Mouse (Mus musculus): ENCODE data around the gene Prrt1.

The Prrt1 gene

DNA sequence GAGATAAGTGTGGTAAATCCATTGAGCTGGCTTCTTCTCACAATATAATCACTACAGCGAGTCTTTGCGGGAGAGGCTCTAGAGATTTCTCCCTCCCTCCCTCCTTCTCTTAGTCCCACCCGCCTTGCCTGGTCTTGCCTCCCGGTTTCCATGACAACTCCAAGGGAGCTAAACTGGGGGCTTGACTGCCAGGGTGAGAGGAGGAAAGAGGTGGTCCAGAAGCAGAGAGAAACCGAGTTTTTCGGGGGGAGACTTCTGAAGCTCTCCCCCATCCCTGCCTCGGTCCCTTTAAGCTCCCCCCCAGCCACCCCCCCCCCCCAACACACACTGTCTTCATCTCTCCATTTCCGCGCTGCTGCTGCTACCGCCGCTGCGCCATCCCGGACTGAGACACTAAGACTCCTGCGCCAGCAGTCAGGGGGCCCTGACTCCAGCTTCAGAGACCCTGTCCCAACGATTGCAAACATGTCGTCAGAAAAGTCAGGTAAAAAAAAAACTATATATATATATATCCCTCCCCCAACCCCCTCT lies at the start of gene Prrt1:
Prrt1 (plus strand) TSS at position 313 of the 531 bp plus-strand sequence.
- DNase-seq (ENCODE audit: low read depth in 1 of 2, low spot score in 2 of 2): no peak

DNA sequence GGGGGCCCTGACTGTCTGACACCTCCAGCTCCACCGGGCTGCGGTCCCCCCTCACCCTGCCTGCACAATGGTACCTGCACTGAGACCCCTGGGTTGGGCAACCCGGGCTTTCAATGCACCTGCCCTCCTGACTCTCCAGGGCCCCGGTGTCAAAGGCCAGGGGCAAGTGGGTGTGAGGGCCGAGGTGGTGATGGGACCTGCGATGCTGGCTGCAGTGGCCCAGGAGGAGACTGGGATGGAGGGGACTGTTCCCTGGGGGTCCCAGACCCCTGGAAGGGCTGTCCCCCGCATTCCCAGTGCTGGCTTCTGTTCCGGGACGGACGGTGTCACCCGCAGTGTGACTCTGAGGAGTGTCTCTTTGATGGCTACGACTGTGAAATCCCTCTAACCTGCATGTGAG lies 46.8 kb upstream of the Prrt1 start:
- no peak for DNase-seq (ENCODE audit: low read depth in 1 of 2, low spot score in 2 of 2)

DNA sequence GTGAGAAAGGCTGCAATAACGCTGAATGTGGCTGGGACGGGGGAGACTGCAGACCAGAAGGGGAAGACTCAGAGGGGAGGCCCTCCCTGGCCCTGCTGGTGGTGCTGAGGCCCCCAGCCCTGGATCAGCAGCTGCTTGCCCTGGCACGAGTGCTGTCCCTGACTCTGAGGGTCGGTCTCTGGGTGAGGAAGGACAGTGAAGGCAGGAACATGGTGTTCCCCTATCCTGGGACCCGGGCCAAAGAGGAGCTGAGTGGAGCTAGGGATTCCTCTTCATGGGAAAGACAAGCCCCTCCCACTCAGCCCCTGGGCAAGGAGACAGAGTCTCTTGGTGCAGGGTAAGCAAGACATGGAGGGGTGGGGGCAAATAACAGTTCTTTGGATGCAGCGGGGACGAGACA lies 45.9 kb upstream of the Prrt1 start:
- DNase-seq (ENCODE audit: low read depth in 1 of 2, low spot score in 2 of 2): no peak

DNA sequence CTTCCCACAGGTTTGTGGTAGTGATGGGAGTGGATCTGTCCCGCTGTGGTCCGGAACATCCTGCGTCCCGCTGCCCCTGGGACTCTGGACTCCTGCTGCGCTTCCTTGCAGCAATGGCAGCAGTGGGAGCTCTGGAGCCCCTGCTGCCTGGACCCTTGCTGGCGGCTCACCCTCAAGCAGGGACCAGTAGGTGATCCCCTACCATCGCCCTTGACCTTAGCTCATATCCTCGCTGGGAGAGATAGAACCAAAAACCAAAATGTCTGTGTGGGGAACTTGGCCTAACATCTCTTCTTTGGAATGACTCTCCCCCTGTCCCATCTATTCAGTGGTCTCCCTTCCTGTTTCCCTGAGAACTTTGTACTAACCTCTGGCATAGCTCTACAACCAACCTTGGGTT lies 45.5 kb upstream of the Prrt1 start:
- DNase-seq (ENCODE audit: low read depth in 1 of 2, low spot score in 2 of 2): no peak

DNA sequence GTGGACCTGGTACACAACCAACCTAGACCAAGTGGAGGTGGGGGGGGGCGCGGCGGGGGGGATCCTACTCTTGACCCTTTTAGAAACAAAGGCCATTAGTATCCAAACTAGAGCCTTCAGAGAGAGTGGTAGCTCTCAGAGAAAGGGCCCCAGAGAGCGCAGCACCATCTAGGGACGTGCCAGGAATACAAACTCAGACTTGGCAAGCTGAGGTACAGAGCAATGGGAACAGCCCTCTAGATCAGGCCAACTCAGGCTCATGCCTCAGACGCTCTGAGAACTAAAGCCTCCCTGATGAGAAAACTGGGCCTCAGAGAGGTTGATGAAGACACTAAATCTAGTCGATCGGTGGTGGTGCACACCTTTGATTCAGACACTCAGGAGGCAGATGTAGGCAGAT lies 44.2 kb upstream of the Prrt1 start:
- DNase-seq (ENCODE audit: low read depth in 1 of 2, low spot score in 2 of 2): no peak

DNA sequence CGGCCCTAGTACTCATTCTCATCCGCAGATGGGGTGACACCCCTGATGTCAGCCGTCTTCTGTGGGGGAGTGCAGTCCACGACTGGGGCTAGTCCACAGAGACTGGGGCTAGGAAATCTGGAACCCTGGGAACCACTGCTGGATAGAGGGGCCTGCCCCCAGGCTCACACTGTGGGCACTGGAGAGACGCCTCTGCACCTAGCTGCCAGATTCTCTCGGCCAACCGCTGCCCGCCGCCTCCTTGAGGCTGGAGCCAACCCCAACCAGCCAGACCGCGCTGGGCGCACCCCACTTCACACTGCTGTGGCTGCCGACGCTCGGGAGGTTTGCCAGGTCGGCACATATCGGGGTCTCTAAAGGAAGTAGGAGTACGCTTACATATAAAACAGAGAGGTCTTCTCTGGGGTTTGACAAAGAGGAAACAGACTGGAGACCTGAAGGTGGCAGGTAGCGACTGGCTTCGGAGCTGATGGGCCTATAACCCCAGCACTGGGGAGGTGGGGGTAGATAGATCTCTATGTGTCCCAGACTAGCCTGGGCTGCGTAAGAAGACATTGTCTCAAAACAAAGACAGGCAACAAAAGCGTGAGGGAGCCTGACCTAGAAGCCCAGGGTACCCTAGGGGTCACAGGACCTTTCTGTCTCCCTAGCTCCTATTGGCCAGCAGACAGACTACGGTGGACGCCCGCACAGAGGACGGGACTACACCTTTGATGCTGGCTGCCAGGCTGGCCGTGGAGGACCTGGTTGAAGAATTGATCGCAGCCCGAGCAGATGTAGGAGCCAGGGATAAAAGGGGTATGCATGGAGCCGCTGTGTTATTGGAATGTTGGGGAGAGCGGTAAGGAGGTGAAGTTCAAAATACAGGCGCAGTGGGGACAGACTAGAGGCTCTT lies 43.2 kb upstream of the Prrt1 start:
- DNase-seq (ENCODE audit: low read depth in 1 of 2, low spot score in 2 of 2): no peak

DNA sequence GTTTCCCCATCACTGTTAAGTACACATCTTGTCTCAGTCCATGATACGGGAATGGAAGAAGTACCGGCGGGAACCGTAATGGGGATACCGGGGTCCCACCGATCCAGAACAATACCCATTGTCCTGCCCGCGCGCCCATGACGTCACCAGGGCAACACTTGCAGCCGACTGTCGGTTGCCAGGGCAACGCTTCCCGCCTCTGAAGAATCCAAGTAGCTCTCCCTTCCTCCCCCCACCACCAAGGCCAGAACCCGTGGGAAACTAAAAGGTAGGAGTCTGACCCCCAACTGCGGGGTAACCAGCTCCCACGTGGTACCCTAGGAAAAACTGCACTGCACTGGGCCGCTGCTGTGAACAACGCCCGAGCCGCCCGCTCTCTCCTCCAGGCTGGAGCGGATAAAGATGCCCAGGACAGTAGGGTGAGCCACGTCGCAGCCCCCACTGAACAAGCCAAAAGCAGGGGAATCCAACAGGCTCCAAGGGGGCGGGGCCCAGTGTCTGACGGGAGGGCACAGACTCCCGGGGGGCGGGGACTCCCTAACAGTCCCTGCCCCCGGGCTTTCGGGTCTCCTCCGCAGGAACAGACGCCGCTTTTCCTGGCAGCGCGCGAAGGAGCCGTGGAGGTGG lies 42.4 kb upstream of the Prrt1 start:
- peak in 1 of 2 experiments; percentile 48 for DNase-seq (ENCODE audit: low read depth in 1 of 2, low spot score in 2 of 2)

DNA sequence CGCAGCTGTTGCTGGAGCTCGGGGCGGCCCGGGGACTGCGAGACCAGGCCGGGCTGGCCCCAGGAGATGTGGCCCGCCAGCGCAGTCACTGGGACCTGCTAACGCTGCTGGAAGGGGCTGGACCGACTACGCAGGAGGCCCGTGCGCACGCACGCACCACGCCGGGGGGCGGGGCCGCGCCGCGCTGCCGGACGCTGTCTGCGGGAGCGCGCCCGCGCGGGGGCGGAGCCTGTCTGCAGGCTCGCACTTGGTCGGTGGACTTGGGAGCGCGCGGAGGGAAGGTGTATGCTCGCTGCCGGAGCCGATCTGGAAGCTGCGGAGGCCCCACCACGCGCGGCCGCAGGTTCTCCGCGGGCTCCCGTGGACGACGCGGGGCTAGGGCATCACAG lies 41.9 kb upstream of the Prrt1 start:
- peak; percentile 87 to 94 for DNase-seq (ENCODE audit: low read depth in 1 of 2, low spot score in 2 of 2)

DNA sequence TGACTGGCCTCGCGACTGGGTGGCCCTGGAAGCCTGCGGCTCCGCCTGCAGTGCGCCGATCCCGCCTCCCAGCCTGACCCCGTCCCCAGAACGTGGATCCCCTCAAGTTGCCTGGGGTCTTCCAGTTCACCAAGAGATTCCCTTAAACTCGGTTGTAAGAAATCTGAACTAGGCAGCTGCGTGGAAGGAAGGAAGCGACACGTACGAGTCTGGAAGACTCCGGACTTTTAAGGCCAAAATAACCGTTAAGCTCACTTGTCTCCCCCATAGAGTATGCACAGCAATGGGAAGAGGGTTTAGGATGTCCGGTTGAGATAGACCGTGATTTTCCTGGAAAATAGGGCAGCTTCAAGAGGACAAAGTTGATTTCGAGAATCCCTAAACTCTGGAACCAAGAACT lies 41.5 kb upstream of the Prrt1 start:
- no peak for DNase-seq (ENCODE audit: low read depth in 1 of 2, low spot score in 2 of 2)

DNA sequence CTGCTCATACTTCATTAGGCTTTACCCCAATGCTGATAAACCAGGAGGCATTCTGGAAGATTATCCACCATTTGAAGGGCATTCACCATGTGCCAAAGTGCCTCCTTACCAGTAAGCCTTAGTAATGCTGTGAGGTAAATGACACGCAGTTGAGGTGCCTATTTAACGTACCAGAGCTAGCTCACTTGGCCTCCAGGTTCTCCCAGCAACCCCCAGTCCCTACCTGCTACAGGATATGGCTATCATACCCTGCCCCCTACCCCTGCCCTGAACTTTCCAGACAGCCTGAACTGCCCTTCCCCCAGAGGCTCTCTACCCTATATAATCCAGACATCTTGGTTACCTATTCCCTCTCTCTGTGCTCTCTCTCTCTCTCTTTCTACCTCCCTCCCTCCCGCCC lies 40.6 kb upstream of the Prrt1 start:
- no peak for DNase-seq (ENCODE audit: low read depth in 1 of 2, low spot score in 2 of 2)

DNA sequence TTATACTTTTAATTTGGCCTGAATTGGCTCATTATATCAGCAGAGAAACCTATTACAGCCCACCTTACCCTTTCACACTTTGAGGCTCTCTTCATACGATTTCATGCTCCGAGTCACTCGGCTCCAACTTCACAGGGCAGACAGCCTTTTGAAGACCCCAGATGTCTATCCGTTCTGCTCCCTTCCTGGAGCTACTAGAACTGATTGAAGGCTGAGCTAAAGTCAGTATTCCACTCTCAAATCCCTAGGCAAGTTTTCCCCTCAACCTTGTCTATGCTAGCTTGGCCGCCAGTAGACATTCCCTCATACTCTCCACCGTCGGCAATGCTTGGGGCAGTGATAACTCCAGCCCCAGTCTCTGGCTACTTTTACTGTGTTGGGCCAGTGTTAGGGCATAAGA lies 40.1 kb upstream of the Prrt1 start:
- no peak for DNase-seq (ENCODE audit: low read depth in 1 of 2, low spot score in 2 of 2)

DNA sequence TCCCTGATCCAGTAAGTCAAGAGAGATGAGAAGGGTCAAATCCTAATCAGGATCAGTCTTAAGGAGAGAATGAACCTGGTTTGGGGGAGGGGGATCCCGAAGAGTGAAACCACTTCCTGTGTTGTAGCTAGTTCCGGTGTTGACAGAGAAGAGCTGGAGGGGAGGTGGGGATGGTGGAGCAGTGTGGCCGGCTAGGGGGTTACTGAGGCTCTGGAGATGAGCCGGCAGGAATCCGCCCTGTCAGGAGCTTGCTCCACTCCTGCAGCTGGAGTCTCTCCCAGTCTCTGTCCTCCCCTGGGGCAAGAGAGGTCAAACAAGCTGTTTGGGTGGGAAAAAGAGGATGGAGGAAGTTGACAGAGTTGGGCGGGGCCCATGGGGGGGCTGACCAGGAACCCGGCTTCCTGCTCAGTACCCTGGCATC lies 39.6 kb upstream of the Prrt1 start, which contains the start of gene Gpsm3:
Gpsm3 (plus strand) TSS at position 126 of the 421 bp plus-strand sequence.
- DNase-seq (ENCODE audit: low read depth in 1 of 2, low spot score in 2 of 2): no peak

DNA sequence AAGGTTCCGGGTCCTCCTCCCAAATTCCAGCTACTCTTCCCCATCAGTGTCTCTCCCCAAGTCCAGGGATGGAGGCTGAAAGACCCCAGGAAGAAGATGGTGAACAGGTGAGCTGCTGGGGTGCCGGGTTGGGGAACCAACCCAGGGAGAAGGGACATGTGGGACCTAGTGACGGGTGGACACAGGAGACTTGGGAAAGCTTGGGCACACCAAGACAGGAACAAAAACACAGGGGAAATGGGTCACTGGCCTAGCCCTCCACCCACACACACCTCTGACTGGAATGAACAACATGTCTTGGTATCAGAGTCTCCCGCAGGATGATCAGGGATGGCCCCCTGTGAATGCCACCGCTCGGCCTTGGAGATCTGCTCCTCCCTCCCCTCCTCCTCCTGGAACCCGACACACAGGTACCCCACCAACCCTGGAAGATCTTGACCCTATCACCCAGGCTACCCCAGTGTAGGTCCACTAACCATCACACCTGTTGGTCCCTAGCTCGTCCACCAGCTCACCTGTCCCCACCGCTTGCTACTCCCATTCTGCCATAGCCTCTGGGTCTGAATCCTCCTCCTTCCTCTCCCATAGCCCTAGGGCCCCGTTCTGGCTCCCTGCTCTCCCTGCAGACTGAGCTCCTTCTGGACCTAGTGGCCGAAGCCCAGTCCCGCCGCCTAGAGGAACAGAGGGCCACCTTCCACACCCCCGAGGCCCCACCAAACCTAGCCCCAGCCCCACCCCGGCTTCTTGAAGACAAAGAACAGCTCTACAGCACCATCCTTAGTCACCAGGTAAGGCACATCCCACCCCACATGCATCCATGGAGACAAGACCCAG lies 39.0 kb upstream of the Prrt1 start:
- no peak for DNase-seq (ENCODE audit: low read depth in 1 of 2, low spot score in 2 of 2)

DNA sequence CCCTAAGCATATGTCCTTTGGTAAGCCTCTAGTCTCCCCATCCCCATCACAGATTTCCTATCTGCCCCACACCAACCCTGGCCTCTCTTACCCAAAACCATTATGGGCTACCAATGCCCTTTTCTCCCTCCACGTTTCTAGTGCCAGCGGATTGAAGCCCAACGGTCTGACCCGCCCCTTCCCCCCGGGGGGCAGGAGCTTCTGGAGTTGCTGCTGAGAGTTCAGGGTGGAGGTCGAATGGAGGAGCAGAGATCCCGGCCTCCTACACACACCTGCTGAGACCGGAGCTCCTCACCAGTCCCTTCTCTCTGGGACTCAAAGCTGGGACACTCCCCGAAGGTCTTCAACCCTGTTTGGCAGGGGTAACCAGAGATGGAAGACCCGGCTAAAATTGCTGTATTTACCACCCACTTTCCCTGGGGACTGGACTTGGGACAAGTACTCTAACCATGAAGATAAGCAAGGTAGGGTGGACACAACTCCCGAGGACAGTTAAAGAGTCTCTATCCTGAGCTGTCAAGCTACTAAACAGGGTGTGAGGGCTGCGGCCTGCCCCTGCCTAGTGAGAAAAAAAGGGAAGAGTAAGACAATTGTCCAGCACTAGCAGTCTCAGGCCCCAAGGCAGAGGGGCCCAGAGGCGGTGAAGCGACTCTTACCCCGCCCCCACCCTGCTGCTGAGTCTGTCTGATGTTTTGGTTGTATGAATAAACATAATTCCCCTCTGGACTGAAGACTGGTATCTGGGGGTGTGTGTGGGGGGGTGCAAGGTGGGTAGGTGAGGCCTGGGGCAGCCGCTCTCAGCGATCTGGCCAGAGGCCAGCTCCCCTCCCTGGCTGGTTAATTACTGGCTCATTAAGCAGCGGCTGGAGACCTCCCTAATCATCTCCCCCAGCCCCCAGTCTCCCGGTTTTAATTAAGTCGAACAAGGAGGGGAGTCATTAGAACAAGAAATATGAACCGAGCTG lies 38.0 kb upstream of the Prrt1 start, which contains the start of gene Pbx2:
Pbx2 (plus strand) TSS at position 238 of the 965 bp plus-strand sequence.
- DNase-seq (ENCODE audit: low read depth in 1 of 2, low spot score in 2 of 2): no peak

DNA sequence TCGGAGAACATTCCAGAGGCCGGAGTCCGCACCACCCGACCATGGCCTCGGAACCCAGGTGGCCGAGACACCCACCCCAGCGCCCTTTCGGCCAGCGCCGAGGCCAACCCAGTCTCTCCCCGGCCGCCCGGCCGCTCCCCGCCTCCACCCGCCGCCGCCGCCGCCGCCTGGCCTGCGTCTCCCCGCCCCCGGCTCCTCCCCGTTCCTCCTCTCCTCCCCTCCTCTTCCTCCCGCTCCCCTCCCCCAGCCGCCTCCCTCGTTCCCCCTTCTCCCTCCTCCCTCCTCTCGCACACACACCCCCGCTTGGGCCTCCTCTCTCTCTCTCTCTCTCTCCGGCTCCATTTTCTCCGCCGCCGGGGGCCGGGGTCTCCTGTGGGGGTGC lies 37.3 kb upstream of the Prrt1 start:
- DNase-seq (ENCODE audit: low read depth in 1 of 2, low spot score in 2 of 2): no peak

DNA sequence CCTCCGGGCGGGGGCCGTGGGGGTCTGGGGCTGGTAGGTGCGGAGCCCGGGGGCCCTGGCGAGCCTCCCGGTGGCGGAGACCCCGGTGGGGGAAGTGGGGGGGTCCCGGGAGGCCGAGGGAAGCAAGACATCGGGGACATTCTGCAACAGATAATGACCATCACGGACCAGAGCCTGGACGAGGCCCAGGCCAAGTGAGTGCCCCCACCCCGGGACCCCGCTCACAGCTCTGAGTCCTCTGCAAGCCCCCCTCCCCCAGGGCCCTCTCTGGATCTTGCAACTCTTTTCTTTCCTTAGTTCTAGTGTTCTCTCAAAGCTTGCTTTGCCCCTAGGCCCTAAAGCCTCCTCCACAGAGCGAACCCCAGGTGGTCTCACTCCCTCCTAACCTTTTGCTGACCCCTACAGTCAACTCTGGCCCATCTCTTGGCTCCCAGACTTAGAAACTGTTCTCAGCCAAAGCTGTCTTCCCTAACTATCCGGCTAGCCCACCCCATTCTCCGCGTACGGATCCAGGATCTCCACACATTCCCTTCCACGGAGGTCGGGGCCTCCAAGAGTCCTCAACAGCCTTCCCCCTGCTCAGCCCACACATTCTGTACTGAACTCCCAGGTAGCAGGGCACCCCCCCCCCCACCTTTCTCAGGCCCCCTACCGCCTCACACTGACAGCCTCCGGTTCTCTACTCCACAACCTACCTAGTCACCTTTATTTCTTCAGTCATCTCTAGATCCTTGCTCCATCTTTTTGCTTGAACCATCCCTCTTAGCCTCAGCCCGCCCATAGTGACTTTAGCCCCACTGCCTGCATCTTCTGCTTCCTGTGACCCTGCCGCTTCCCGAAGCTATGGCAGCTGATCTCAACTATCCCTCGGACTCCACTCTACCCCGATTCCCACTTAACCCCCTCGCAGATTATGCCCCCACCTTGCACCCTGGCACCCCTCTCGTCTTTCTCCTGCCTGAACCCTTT lies 36.5 kb upstream of the Prrt1 start:
- no peak for DNase-seq (ENCODE audit: low read depth in 1 of 2, low spot score in 2 of 2)

DNA sequence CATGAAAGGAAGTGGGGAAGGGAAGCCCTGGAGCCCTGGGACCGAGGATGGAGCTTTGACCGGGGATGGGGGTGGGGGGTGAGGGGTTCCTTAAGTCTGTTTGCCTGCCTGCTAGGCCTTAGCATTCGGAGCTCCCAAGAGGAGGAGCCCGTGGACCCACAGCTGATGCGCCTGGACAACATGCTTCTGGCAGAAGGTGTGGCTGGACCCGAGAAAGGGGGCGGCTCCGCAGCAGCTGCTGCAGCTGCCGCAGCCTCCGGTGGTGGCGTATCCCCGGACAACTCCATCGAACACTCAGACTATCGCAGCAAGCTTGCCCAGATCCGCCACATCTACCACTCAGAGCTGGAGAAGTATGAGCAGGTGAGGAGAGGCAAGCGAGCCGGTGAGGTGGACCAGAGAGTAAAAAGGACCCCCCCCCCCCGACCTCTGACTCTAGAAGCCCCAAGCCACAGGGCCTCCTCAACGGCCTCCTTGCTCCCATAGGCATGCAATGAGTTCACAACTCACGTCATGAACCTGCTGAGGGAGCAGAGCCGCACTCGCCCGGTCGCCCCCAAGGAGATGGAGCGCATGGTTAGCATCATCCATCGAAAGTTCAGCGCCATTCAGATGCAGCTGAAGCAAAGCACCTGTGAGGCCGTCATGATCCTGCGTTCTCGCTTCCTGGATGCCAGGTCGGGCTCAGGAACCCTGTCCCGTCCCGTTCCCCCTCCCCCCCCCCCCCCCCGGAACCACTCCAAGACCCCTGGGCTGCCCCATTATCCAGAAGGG lies 35.4 kb upstream of the Prrt1 start:
- no peak for DNase-seq (ENCODE audit: low read depth in 1 of 2, low spot score in 2 of 2)

DNA sequence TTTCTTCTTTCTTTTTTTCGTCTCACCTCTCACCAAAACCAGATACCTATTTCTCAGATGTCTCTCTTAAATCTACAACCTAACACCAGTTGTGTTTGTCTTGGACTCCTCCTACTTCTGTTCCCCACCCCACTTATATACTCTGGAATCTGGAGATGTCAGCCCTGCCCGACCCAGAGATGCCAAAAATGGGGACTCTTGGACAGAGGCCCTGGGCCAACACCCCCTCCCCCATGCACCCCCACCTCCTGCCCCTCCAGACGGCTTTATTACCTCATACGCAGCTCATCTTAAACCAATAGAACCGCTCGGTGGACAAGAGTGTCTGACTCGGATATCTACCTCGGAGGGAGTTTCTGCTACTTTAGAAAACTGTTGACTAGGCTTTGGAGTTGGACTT lies 33.2 kb upstream of the Prrt1 start:
- DNase-seq (ENCODE audit: low read depth in 1 of 2, low spot score in 2 of 2): no peak

Data from monocyte, adult 2 months (primary cell).